Mouse (Mus musculus): Measurements from ENCODE around the gene Notch4.
"Not testable (repeated sequence)": the region's sequence is repeated elsewhere in the genome, so short reads cannot be mapped to it uniquely, and the experiment has no call there.

Notch4 gene

GRCm38 (mm10) chr17:34564003-34564421 lies at the start of gene Notch4:
Gene Notch4, plus strand, starts transcription at chr17:34564268.
- DNase-seq: peak; percentile 88

- DNase-seq: no peak
Measured at GRCm38 (mm10) chr17:34516514-34516913, 47.6 kb upstream of the Notch4 start.

- no peak for DNase-seq
Measured at GRCm38 (mm10) chr17:34517252-34517651, 46.8 kb upstream of the Notch4 start, which contains the start of gene Btnl6. Gene Btnl6, minus strand, starts transcription at chr17:34517352.

DNA sequence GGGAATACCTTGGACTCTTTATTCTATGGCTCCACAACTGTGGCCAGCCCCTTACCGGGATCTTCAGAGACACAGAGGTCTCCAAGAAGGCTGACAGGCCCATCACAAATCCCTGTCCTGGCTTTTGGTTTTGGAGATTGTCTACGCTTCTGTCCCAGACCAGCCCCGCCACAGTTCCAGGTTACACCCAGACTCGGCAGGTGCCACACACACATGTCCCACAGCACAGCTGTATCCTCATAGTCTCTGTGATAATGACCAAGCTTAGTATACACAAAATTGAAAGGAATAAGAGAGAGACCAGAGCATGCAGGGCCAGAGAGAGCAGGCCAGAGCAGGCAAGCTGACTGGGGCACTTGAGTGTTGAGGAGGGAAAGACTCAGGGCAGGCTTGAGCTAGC lies 46.3 kb upstream of the Notch4 start:
- DNase-seq: no peak

GRCm38 (mm10) chr17:34518571-34518970 lies 45.5 kb upstream of the Notch4 start:
- DNase-seq: not testable (repeated sequence)

GRCm38 (mm10) chr17:34519001-34519400 lies 45.1 kb upstream of the Notch4 start:
- DNase-seq: no peak

DNA sequence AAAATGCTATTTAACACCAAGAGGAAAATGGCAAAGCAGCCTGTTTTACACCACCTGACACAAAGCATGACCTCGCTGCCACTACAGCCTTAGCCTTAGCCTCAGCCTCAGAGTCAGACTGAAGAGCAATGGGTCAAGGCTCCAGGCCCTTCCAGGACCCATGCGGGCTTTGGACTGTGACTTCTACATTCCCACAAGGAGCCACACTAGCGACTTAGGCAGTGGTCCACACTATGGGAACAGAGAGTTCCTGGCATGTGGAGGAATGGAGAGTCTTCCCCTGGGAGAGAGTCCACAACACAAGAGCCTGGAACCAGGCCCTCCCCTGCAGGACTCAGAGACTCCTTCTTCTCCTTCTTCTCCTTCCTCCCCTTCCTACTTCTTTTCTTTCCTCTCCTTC lies 31.4 kb upstream of the Notch4 start:
- DNase-seq: no peak

DNA sequence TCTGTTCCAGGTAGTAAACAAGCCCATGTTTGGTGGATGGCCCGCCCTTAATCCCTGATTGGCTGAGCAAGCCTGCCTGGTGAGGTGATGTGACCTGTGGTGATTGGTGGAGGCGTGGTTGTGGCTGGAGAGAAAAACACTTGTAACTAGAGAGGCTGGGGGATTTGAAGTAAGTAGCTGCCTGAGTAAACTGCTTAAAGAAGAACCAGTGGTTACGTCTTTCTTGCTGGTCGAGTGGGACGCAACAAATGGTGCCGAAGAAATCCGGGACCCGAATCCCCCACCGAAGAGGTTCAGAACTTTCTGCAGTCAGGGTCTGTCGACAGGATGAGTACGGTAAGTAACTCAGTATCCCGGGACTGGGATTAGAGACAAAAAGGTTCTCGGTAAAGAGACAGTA lies 20.5 kb upstream of the Notch4 start:
- DNase-seq: not testable (repeated sequence)

GRCm38 (mm10) chr17:34546797-34547196 lies 17.3 kb upstream of the Notch4 start:
- DNase-seq: no peak

DNA sequence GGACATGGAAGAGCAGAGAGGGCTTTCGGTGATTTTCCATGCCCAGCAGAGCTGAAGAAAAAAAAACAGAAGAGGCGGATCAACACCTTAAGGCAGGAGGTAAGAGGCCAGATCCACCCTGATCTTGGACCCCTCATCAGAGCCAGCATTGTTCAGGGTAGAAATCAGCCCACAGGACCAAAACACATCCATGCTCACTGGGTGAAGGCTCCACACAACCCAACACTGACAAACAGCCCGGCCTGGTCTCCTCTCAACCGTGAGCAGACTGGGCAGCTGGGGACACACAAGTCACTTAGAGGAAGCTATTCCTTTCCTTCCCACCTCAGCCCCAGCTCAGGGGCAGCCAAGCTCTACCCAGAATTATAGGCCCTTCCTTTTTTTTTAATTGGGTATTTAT lies 16.5 kb upstream of the Notch4 start:
- no peak for DNase-seq

DNA sequence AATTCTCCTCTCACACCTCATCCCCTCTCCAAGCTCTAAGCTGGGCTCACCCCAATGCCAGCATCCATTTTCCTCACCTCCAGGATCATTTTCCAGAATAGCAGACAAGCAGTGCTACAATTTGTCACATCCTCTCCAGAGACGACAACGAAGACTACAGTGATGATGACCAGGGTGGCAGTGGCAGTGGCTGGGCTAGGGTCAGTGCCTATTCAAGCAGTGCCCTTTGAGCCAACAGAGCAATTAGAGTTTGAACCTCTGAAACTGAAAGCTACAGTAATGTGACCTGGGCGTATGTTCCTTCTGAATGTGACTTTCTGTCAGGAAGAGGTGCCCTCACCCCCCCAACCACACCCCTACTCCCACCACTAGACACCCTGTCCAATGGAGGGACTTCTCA lies 14.9 kb upstream of the Notch4 start:
- DNase-seq: no peak

- DNase-seq: no peak
Measured at GRCm38 (mm10) chr17:34549843-34550242, 14.2 kb upstream of the Notch4 start.

GRCm38 (mm10) chr17:34555483-34555882 lies 8.6 kb upstream of the Notch4 start:
- peak; percentile 93 for DNase-seq

GRCm38 (mm10) chr17:34556406-34556805 lies 7.7 kb upstream of the Notch4 start:
- no peak for DNase-seq

- no peak for DNase-seq
Measured at GRCm38 (mm10) chr17:34557411-34557810, 6.7 kb upstream of the Notch4 start.

DNA sequence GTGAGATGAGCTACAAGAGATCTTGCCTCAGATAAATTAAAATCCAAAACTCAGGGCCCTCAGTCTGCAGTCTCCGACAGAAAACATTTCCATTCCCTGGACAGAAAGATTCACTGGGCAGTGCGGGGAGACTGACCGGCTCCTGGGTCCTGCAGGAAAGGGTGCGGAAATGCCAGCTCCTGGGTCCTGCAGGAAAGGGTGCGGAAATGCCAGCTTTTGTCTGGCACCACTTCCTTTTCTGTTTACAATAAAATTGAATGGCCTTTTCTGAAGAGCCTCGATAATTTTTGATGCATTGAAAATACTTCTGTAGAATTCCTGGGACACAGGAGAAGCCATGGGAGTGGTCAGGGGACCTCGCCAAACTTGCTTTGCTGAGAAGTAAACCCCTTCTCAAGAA lies 5.0 kb upstream of the Notch4 start:
- DNase-seq: peak; percentile 44

- DNase-seq: no peak
Measured at GRCm38 (mm10) chr17:34559895-34560294, 4.2 kb upstream of the Notch4 start.

GRCm38 (mm10) chr17:34560438-34560837 lies 3.6 kb upstream of the Notch4 start:
- no peak for DNase-seq

- peak; percentile 35 for DNase-seq
Measured at GRCm38 (mm10) chr17:34561200-34561599, 2.9 kb upstream of the Notch4 start.

DNA sequence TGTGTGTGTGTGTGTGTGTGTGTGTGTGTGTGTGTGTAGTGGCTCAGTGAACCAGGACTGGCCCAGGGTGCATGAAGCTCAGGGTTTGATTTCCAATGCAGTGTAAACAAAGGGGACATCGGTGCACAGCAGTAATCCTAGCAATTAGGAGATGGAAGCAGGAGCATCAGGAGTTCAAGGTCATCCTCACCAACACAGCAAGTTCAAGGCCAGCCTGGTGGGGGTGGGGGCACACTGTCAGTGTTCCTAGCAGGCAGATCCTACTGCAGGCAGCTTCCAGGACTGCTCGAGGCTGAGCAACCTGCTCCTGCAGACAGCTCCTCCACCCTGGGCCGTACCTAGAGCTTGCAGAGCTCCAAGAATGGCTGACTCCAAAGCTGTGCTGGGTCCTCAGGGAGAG lies 1.5 kb upstream of the Notch4 start:
- no peak for DNase-seq

DNA sequence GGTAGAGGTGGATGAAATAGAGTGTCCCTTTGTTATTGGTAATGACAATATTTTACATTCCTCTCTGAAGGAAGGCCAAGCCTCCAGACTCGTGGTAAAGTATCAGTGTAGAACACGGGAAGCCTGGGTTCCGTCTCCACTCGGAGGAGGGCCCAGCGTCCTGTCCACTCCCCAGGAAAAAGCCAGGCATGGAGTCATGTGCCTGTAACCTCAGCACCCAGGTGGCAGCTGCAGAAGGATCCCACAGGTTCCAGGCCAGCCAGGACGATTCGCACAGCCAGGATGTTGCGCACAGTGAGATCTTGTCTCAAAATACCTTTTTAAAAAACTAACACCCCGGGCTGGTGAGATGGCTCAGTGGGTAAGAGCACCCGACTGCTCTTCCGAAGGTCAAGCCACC lies 714 bp upstream of the Notch4 start:
- DNase-seq: no peak

DNA sequence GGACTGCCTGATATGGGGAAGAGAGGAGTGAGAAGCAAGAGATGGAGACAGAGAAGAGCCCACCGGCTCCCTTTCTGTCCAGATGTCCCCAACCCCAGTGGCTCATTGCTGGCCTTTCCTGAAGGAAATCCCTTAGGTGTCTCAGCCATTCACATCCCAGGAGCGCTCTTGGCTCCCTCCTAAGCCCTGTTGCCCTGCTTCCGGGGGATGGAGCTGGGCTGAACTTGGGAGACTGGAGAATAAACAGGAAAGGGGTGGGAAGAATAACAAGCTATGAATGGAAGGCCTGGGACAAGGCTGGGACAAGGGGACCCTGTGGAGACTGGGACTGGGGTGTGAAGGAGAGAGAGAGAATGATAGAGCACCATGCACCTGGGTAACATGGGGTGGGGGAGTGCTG lies 728 bp downstream of the Notch4 start:
- DNase-seq: peak; percentile 81

DNA sequence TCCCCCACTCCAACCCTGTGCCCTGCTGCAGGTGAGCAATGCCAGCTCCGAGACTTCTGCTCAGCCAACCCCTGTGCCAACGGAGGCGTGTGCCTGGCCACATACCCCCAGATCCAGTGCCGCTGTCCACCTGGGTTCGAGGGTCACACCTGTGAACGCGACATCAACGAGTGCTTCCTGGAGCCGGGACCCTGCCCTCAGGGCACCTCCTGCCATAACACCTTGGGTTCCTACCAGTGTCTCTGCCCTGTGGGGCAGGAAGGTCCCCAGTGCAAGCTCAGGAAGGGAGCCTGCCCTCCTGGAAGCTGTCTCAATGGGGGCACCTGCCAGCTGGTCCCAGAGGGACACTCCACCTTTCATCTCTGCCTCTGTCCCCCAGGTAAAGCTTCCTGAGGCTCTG lies 3.2 kb downstream of the Notch4 start:
- DNase-seq: no peak

GRCm38 (mm10) chr17:34568421-34568820 lies 4.4 kb downstream of the Notch4 start:
- DNase-seq: no peak

GRCm38 (mm10) chr17:34569919-34570318 lies 5.9 kb downstream of the Notch4 start:
- no peak for DNase-seq

DNA sequence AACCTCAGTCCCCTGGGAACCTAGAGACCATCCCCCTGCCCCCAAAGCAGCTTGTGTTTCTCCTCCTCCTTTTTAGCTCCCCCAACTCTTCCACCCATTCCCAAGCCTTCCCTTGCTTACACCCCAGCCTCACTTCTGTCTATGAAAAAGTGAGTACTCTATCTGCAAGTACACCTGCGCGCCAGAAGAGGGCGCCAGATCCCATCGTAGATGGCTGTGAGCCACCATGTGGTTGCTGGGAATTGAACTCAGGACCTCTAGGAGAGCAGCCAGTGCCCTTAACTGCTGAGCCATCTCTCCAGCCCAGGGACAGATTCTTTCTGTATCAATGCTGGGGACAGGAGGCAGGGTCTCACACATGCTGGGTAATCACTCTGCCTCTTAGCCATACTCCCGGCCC lies 7.8 kb downstream of the Notch4 start:
- no peak for DNase-seq
